Mouse (Mus musculus) cerebellum, postnatal 4 days (tissue): ENCODE measurements around the gene Sntb2.
"Not testable (repeated sequence)": the region's sequence is repeated elsewhere in the genome, so short reads cannot be mapped to it uniquely, and the experiment has no call there.

Experiments
- DNase-seq, 2 experiments: peaks; one replicate each; pipeline ENCODE4 v3.0.0; 2022; ENCODE audit warnings: low spot score in 2 of 2, mixed read lengths in 1 of 2

The Sntb2 gene

DNA sequence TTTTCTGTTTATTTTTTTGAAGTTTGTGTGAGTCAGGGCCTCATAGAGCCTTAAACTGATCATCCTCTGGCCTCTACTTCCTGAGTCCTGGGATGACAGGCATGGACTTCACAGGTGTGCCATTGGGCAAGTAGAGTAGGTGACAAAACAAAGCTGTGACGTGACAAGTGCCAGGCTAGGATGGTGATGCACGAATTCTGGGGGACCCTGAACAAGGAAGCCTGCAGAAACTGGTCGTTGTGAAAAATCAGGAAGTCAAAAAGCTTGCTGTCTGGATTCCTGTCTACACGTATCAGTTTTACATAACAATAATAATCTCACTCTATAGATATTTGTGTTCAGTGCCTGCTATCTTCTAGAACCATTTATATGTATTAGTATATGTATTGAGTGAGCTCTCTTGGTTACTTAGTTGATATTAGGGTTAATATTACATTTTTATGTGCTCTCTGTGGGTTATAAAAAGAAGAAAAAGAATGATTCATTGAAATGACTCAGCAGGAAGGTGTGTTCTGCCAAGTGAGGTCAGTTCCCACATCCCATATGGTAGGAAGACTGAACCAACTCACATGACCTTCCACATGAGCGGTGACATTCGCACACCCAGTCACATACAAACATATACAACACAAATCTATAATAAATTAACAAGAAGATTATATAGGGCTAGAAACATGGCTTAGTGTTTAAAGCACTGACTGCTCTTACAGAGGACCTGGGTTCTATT, 37.2 kb downstream of the Sntb2 start:
- DNase-seq = no peak

DNA sequence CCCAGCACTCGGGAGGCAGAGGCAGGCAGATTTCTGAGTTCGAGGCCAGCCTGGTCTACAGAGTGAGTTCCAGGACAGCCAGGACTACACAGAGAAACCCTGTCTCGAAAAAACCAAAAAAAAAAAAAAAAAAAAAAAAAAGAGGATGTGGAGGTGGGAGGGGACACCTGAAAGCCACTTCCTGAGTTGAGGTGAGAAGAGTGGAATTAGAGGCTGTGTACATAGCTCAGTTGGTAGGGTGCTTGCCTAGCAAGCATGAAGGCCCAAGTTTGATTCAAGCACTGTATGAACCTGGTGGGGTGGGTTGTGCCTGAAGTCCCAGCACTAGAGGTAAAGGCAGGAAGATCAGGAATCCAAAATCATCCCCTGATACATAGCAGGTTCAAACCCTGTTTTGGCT, 38.0 kb downstream of the Sntb2 start:
- DNase-seq = not testable (repeated sequence)

GRCm38 (mm10) chr8:106974754-106975153, 39.2 kb downstream of the Sntb2 start:
- no peak for DNase-seq

DNA sequence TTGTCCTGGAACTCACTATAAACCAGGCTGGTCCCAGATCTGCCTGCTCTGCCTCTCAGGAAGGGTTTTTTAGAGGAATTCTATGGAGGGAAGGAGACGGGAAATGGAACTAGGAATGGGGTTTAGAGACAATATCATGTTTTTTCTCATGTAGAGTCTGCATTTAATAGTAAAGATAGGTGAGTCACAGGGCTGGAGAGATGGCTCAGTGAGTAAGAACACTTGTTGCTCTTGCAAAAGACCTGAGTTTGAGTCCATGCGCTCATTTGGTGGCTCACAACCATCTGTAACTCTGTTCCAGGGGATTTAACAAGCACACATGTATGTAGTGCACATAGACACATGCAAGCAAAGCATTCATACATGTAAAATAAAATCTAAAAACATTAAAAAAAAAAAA, 40.2 kb downstream of the Sntb2 start:
- DNase-seq = no peak

- DNase-seq = no peak
Observed at GRCm38 (mm10) chr8:106976436-106976835, 40.9 kb downstream of the Sntb2 start.

DNA sequence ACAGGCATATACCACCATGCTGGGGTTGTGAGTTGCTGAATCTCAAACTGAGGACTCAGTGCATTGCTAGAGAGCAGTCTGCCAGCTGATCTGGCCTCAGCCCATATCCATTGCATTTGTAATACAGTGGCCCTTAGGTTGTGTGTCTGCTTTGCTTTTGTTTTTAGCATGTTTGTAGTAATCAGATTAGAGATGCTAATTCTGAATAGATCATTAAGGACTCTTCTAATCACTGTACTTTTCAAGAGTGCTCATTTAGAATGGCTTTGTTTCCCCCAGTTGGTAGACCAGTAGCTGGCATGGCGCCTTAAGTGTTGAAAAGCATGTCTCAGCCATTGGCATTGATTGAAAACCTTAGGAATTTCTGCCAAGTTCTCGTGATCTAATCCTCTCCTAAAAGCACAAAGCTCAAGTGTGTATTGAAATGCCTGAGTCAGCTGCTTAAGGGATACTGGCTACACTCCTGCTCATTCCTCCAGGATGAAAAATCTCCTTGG, 43.3 kb downstream of the Sntb2 start:
- DNase-seq = peak in 1 of 2 experiments; percentile 9

DNA sequence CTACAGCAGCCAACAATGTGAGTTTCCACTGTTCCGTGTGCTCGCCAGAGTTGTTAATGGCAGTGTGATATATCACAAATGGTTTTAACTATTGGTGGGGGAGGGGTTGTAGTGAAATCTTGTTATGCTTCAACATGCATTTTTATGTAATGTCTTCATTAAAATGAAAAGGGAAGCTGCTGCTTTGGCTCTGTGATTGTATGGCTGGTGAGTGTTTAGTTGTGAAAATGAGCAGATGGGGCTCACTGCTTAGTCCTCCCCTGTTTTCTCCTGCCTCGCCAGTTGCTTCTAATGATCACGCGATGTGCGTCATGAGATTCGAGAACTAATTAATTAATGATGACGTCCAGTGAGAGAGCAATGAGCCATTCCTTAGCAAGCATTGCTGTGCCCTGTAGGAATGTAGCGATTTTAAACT, 49.9 kb downstream of the Sntb2 start:
- no peak for DNase-seq

GRCm38 (mm10) chr8:106985951-106986350, 50.4 kb downstream of the Sntb2 start:
- DNase-seq = no peak

GRCm38 (mm10) chr8:106987557-106987956, 52.0 kb downstream of the Sntb2 start:
- no peak for DNase-seq

GRCm38 (mm10) chr8:106991393-106991792, 55.8 kb downstream of the Sntb2 start:
- no peak for DNase-seq

GRCm38 (mm10) chr8:106996339-106996738, 60.8 kb downstream of the Sntb2 start:
- not testable (repeated sequence) for DNase-seq

GRCm38 (mm10) chr8:106997416-106997815, 61.9 kb downstream of the Sntb2 start:
- DNase-seq = no peak

GRCm38 (mm10) chr8:106999068-106999467, 63.5 kb downstream of the Sntb2 start:
- DNase-seq = peak in 1 of 2 experiments; percentile 5

GRCm38 (mm10) chr8:107002532-107002931, 67.0 kb downstream of the Sntb2 start:
- peak; percentile 80 to 91 for DNase-seq

DNA sequence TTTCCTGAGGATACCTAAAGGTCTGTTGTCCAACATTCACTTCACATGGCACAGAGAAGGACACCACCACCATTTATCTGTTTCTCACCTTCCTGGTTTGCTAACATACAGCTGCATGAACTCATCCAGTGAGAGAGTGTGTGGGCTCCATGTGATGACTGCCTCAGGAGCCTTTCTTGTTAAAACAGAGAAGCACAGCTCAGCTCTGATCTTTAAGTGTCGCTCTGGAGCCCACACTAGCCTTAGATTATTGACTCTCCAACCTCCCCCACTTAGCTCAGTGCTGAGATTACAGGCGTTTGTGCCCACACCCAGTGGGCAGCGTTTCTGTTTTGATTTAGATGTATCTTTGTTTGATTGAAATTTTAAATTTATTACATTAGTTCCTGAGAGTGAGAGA, 72.2 kb downstream of the Sntb2 start:
- no peak for DNase-seq

GRCm38 (mm10) chr8:107012666-107013065, 77.1 kb downstream of the Sntb2 start:
- no peak for DNase-seq

GRCm38 (mm10) chr8:107014915-107015314, 79.4 kb downstream of the Sntb2 start:
- DNase-seq = no peak

- DNase-seq = no peak
Observed at GRCm38 (mm10) chr8:107023479-107023878, 87.9 kb downstream of the Sntb2 start.

- no peak for DNase-seq
Observed at GRCm38 (mm10) chr8:107029310-107029709, 93.8 kb downstream of the Sntb2 start.

- no peak for DNase-seq
Observed at GRCm38 (mm10) chr8:107030058-107030457, 94.5 kb downstream of the Sntb2 start.

- peak; percentile 94 to 98 for DNase-seq
Observed at GRCm38 (mm10) chr8:107030650-107031576, 95.4 kb downstream of the Sntb2 start, which contains the start of gene Vps4a. Gene Vps4a (plus strand): TSS chr8:107031222.

DNA sequence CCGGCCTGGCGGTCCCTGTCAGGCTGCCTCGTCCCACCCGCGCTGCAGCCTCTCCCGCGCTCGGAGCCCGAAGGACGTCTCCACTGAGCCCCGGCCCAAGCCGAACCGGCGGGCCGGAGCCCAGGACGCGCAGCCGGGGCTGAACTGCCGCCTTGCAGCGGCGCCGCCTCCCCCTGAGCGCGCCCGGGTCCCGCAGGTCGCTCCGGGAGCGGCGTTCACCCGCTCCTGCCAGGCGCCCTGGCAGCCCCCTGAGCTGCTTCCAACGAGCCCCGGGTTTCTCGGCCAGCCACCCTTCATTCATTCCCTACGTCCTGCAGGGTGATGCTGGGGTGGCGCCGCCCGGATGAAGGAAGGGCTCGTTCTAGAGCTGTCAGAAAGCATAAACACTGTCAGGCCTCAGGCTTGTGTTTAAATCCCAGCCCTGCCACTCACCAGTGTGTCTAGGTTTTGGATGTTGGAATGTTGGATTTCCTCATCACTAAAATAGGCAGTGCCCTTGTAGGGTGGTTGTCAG, 96.1 kb downstream of the Sntb2 start:
- DNase-seq = no peak
